Mouse (Mus musculus): ENCODE measurements around the gene Gm7534.

DNA sequence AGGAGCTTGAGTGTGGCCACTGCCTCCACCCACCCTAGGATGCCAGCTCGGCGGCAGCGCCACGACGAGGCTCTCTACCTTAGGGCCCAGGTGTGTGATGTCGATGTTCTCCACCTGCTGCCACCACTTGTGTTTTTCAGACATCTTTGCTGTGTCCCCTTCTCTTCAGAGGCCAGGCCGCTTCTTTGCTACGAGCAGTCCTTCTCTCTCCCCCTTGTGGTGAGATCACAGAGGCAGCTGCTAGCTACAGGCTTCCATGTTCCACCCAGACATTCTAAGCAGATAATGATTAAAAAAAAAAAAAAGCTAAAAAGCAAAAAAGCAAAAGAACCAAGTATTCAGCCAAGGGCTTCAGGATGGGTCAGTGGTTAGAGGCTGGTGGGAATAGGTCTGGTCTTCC, 24.4 kb upstream of the Gm7534 start, which contains the start of gene Catsper4:
- TF ChIP-seq MAFK (IDR thresholded peaks at IDR 0.05; ENCODE audit: insufficient read depth, low read depth, low read length) (no peak), ZC3H11A (IDR thresholded peaks at IDR 0.05; ENCODE audit: borderline replicate concordance, low read depth, low read length) (no peak), CHD2 (IDR thresholded peaks at IDR 0.05; ENCODE audit: low read depth, low read length) (no peak), ZNF384 (IDR thresholded peaks at IDR 0.05; ENCODE audit: low read depth, low read length) (no peak), HCFC1 (IDR thresholded peaks at IDR 0.05; ENCODE audit: borderline replicate concordance, insufficient read depth, low read length) (no peak)
